Mouse (Mus musculus): ENCODE measurements around the gene Grin2d. TPM values are rescaled to one million over a fixed set of nuclear protein-coding genes. Genes with fewer than 3 reads are reported as not detected.
A peak's percentile ranks its signal among the peaks of the same experiment; 100 is the strongest.

Gene Grin2d
- polyA plus RNA-seq, 1 experiment from 2014 or later = 0.48 TPM

DNA sequence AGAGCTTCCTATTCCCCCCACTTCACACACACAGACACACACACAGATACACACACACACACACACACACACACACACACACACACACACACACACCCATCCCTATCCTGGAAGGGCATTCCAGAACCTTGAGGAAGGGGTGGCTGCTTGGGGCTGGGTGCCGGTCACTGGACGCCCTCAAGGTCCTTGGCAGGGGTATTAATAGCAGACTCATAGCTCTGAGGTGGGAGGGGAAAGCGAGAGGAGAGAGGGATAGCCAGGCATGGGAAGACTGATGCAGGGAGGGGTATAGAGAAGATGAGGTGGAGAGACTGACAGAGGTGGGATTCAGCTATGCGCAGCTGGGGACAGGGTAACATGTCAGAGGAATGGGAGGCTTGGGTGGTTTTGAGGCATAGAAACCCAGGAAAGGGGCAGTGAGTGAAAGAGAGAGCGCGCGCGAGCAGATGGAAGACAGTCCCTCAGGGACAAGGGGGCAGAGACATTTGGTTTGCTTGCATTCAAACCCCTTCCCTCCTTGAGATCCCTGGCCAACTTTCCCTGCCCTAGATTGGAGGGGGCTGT, 9.0 kb downstream of the Grin2d start:
- Histone ChIP-seq H3K4me1 (peaks cover 54% of the 10 kb centered on the region), H3K27me3 (peaks cover 46% of the 10 kb centered on the region), H3K4me3 (peak overlapping the region; percentile 35; the same call in 1 of the 2 replicates), H3K4me2 (peak overlapping the region; percentile 63), H3K9me3 (replicated peaks) (no peaks in the 10 kb centered on the region), H3K36me3 (ENCODE audit: poor library complexity, severe bottlenecking) (peaks cover 1% of the 10 kb centered on the region; the same call in 1 of the 2 replicates), H3K9ac (0 out of 2 replicates have a peak overlapping the region, but pooled peaks have one; percentile 66), H3K27ac (no peak overlapping the region)
- WGBS = 25% methylated on average over 8 of the region's 8 CpGs
- ATAC-seq = no peak

DNA sequence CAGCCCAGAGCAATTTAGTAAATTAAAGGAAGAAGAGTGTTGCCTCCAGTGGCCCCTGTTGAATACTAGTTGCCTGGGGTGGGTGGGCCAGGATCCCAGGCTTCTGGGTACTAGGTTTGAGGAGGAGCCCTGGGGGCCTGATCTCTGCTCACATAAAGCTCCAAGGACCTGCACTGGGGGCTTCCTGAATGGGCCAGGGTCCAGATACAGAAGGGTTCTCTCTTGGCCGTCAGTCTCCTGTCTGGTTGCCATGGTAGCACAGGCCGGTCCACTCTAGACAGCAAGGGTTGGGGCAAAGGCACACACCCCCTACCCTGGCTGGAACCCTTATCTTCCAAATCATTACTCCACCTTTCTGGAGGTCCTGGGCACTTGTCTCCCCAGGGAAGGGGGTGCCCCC, 10.3 kb downstream of the Grin2d start:
- Histone ChIP-seq H3K9me3 (replicated peaks) (no peaks in the 10 kb centered on the region), H3K27me3 (peaks cover 46% of the 10 kb centered on the region), H3K4me1 (peaks cover 45% of the 10 kb centered on the region), H3K4me2 (peak overlapping the region; percentile 76), H3K27ac (peak overlapping the region; percentile 40; the same call in 1 of the 2 replicates), H3K36me3 (ENCODE audit: poor library complexity, severe bottlenecking) (no peaks in the 10 kb centered on the region), H3K4me3 (no peak overlapping the region), H3K9ac (peak overlapping the region; percentile 37)
- 4% methylated on average over 2 of the region's 2 CpGs for WGBS
- 0 out of 2 replicates have a peak, but pooled peaks have one; percentile 26 for ATAC-seq

DNA sequence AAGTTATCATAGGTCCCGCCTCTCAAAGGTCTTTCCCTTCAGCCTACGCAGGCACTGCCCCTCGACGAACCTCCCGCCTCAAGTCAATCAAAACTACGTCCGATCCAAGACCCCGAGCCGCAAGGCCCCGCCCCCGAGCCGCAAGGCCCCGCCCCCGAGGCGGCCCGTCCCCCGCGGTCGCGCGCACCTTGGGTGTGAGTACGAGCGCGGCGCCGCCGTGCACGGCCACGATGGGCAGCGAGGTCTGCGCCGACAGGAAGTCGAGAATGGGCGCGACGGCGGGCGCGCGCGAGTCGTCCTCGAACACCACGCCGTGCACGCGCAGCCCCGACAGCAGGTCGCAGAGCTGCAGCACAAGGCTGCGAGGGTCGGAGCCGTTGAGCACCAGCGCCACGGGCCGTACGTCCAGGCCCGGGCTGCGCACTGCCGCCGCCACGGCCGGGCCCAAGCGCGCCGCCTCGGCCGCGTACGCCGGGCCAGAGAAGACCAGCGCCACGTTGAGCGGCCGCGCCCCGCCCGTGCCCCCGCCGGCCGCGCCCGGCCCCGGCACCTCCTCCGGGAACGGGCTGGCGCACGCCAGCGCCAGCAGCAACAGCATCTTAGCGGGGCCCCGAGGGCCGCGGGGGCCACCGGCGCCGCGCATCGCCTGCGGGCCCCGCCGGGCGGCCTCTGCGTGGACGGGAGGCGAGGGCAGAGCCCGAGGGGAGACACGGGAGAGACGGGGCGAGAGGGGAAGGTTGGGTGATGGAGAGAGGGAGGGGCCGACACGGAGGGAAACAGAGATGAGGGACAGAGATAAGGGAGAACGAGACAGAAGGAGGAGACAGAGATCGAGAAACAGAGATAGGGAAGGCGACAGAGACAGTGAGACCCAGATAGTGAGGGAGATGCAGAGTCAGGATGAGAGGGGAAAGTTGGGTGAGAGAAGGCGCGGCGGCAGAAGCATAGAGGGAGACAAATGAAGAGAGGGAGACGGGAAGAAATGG, 12.0 kb downstream of the Grin2d start:
- peak overlapping the region; percentile 84 for H3K9ac ChIP-seq
- peak; percentile 63 for ATAC-seq
- H3K4me2 ChIP-seq = peak overlapping the region; percentile 76
- H3K27me3 ChIP-seq = peaks cover 40% of the 10 kb centered on the region
- peak overlapping the region; percentile 62 for H3K4me3 ChIP-seq
- H3K4me1 ChIP-seq = peaks cover 45% of the 10 kb centered on the region
- WGBS = under 1% methylated on average over 95 of the region's 117 CpGs
- H3K27ac ChIP-seq = peak overlapping the region; percentile 44; the same call in 1 of the 2 replicates
- H3K9me3 ChIP-seq (replicated peaks) = no peaks in the 10 kb centered on the region
- no peaks in the 10 kb centered on the region for H3K36me3 ChIP-seq (ENCODE audit: poor library complexity, severe bottlenecking)

DNA sequence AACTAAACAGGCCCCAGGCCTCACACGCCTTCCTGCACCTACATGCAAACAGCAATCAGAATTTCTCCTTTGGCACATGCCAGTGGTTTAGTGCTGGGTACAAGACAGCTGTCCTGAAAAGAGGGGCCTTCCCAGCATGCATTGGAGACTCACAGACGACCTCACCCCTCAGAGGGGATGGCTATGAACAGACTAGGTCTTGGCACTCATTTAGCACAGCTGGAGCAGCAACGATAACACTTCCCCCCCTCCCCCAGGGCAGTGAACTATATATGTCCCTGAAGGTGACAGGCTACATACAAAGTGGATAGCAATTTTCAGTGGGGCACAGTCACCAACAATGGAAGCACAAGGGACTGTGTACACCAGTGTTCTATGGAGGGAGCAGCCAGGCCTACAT, 13.7 kb downstream of the Grin2d start:
- H3K4me3 ChIP-seq = no peak overlapping the region
- peaks cover 28% of the 10 kb centered on the region for H3K4me1 ChIP-seq
- no peak overlapping the region for H3K9ac ChIP-seq
- H3K9me3 ChIP-seq (replicated peaks) = no peaks in the 10 kb centered on the region
- no peak overlapping the region for H3K4me2 ChIP-seq
- WGBS = 66% methylated on average over 3 of the region's 3 CpGs
- peaks cover 22% of the 10 kb centered on the region for H3K27me3 ChIP-seq
- no peak for ATAC-seq
- H3K27ac ChIP-seq = no peak overlapping the region
- H3K36me3 ChIP-seq (ENCODE audit: poor library complexity, severe bottlenecking) = no peaks in the 10 kb centered on the region

DNA sequence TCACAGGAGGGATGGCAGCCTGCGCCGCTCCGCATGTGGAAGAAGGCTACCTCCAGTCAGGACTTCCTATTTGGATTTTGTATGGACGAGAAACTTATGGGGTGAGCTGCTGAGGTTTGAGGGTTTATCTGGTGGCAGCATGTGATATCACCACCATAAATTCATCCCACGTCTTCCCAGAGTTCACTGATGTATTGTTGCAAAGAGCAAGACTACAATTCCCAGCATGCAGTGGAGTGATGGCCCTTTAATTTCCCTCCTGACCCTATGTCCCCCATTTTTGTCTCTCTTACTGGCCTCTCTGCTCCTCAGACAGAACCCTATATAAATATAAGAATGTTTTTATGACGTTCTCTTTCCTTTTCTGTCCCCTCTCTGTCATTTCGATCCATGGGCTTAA, 15.4 kb downstream of the Grin2d start:
- Histone ChIP-seq H3K9me3 (replicated peaks) (no peaks in the 10 kb centered on the region), H3K27me3 (peaks cover 21% of the 10 kb centered on the region), H3K36me3 (ENCODE audit: poor library complexity, severe bottlenecking) (no peaks in the 10 kb centered on the region), H3K4me3 (no peak overlapping the region), H3K27ac (no peak overlapping the region), H3K9ac (no peak overlapping the region), H3K4me2 (no peak overlapping the region), H3K4me1 (peaks cover 19% of the 10 kb centered on the region)
- no peak for ATAC-seq
- WGBS = 86% methylated on average over 7 of the region's 7 CpGs

DNA sequence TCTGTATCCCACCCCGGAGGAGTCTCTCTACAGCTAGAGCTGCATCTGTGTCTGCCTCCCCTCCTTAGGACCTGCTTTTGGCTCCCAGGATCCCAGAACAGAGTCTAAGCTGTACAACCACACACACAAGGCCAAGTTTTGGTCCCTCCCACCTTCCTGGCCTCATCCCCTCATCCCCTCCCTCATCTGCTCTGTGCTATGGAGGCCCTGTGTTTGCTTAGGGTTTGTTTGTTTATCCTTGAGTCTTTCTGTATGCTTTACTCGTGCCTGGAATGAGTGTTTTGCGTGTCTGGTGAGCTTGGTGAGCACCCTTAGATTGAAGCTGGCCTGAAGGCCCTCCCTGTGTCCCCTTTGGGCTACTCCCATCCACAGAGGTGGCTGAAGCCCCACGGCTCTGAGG, 19.2 kb downstream of the Grin2d start:
- Histone ChIP-seq H3K4me3 (no peak overlapping the region), H3K27ac (no peak overlapping the region), H3K36me3 (ENCODE audit: poor library complexity, severe bottlenecking) (no peaks in the 10 kb centered on the region), H3K4me1 (peaks cover 15% of the 10 kb centered on the region), H3K9me3 (replicated peaks) (no peaks in the 10 kb centered on the region), H3K9ac (no peak overlapping the region), H3K4me2 (no peak overlapping the region), H3K27me3 (peaks cover 36% of the 10 kb centered on the region)
- ATAC-seq = no peak
- 75% methylated on average over 4 of the region's 4 CpGs for WGBS

DNA sequence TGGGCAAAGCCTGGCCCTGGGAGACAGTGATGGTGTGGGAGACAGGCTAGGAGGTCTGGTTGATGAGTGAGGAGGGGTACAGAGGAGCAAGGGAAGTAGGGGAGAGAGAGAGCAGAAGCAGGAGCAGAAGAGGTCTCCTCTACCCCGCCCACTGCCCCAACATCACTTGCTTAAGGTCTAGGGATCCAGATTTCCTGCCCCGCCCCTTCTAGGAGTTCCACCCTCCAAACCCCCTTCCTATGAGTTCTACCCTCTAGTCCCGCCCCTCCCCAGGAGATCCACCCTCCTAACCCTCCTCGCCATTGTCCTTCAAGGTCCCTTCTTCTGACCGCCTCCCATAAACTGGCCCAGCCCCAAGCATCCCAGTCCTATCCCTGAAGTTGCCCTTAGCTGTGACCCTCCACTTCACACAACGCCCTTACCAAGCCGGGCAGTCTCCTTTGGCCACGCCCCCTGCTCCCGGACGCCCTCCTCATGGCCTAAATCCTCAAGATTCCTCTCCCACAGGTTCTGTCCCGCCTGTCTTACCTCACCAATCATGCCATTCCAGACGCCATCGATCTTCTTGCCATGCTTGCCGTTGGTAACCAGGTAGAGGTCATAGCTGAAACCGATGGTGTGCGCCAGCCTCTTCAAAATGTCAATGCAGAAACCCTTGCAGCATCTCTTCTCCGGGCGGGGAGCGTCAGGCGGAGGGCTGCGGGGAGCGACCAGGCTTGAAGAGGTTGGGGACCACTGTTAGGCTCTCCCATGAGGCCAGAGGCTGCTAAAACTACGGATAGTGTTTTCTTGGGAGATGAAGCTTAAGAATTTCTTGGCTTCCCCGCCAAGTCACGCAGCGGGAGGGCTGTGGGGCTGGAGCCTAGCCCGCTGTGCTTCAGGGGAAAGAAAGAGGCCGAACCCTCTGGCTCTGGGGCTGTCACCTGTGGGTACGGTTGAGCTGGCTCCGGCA, 21.0 kb downstream of the Grin2d start:
- H3K9me3 ChIP-seq (replicated peaks) = no peaks in the 10 kb centered on the region
- H3K9ac ChIP-seq = peak overlapping the region; percentile 57
- H3K4me2 ChIP-seq = peak overlapping the region; percentile 63
- H3K4me3 ChIP-seq = peak overlapping the region; percentile 30
- no peaks in the 10 kb centered on the region for H3K36me3 ChIP-seq (ENCODE audit: poor library complexity, severe bottlenecking)
- peaks cover 15% of the 10 kb centered on the region for H3K4me1 ChIP-seq
- H3K27me3 ChIP-seq = peaks cover 36% of the 10 kb centered on the region
- WGBS = 4% methylated on average over 29 of the region's 30 CpGs
- H3K27ac ChIP-seq = no peak overlapping the region
- 0 out of 2 replicates have a peak, but pooled peaks have one; percentile 19 for ATAC-seq

DNA sequence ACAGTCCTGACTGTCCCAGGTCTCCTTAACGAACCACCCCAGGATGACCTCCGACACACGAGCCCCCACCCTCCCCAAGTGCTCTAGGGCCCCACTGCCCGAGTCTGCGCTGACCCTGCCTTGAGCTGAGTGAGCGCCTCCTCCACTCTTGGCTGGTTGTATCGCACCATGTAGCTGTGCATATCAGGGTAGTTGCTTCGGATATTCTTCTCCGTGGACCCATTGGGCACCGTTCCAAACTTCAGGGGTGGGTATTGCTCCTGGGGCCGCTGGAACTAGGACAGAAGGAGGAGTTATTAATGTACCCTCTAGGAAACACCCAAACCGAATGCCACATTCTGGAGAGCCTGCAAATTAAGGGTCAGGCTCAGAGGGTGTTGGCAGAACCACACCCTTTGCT, 25.1 kb downstream of the Grin2d start:
- H3K27ac ChIP-seq = no peak overlapping the region
- no peak overlapping the region for H3K4me2 ChIP-seq
- ATAC-seq = no peak
- H3K9me3 ChIP-seq (replicated peaks) = no peaks in the 10 kb centered on the region
- H3K4me1 ChIP-seq = peaks cover 18% of the 10 kb centered on the region
- no peak overlapping the region for H3K4me3 ChIP-seq
- WGBS = 82% methylated on average over 12 of the region's 12 CpGs
- peaks cover 36% of the 10 kb centered on the region for H3K27me3 ChIP-seq
- H3K9ac ChIP-seq = no peak overlapping the region
- H3K36me3 ChIP-seq (ENCODE audit: poor library complexity, severe bottlenecking) = no peaks in the 10 kb centered on the region

DNA sequence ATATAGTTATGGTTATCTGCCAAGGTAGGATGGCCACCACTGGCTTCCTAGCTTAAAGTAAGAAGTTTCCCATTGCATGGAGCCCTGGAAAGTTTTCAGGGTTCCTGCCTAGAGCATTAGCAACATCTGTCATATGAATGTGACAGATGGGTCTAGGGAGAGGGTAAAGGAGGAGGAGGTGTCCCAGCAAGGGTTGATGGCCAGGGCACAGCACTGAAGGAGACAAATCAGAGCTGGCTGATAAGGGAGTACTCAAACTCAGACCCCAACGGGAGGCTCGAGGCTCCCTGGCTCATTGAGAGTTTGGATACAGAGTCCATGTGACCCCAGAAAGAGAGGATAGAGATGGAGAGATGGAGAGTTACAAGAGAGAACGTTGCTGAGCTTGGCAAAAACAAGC, 27.5 kb downstream of the Grin2d start:
- whole genome bisulfite sequencing = 74% methylated on average over 3 of the region's 3 CpGs
- Histone ChIP-seq H3K4me1 (0 out of 2 replicates have a peak, but pooled peaks cover 5% of the 10 kb centered on the region), H3K27me3 (peaks cover 17% of the 10 kb centered on the region), H3K36me3 (ENCODE audit: poor library complexity, severe bottlenecking) (no peaks in the 10 kb centered on the region), H3K4me2 (no peak overlapping the region), H3K9me3 (replicated peaks) (no peaks in the 10 kb centered on the region), H3K27ac (no peak overlapping the region), H3K4me3 (no peak overlapping the region), H3K9ac (no peak overlapping the region)
- ATAC-seq = no peak

DNA sequence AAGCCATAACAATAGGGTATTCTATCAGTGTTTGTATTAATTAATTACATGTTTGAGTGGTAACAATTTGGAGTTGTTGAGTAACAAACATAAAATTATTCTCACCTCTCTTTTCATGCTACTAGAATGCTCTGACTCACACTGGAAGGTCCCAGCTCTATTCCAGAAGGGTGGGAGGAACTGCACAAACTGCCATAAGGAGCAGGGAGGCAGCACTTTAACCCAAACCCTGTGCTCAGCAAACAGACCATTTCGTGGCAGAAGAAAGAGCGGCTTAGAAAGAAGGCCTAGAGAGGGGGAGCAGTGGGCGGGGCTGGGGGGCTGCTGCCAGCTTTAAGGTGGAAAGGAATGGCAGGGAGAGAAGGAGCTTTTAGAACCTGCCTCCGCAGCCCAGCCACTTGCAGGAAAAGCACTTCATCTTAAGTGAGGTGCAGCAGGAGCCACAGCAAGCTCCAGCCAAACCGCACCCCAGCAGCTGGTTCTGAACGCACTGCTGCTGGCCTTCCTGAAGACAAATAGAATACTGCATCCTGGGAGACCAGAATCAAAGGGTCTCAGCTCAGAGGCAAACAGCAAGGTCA, 29.6 kb downstream of the Grin2d start:
- no peaks in the 10 kb centered on the region for H3K36me3 ChIP-seq (ENCODE audit: poor library complexity, severe bottlenecking)
- H3K4me2 ChIP-seq = no peak overlapping the region
- H3K4me3 ChIP-seq = no peak overlapping the region
- H3K9ac ChIP-seq = no peak overlapping the region
- WGBS = 3% methylated on average over 6 of the region's 6 CpGs
- no peak for ATAC-seq
- 0 out of 2 replicates have a peak, but pooled peaks cover 5% of the 10 kb centered on the region for H3K4me1 ChIP-seq
- no peak overlapping the region for H3K27ac ChIP-seq
- no peaks in the 10 kb centered on the region for H3K9me3 ChIP-seq (replicated peaks)
- peaks cover 19% of the 10 kb centered on the region for H3K27me3 ChIP-seq

Measured in forebrain, embryonic 13.5 days (tissue).